Comparison of ENCODE assay signal across 8 mouse cellular contexts in genomic region chr2:19343901-19344635, GRCm38 (mm10). TPM values are rescaled to one million over a fixed set of nuclear protein-coding genes. Genes with fewer than 3 reads are reported as not detected.
DNase-seq lines count a peak whose midpoint lies in the region; ATAC-seq lines count a peak whose summit lies in the region.

No protein-coding gene starts in this region.

- H3K9ac ChIP-seq in forebrain, embryonic 16.5 days (replicated peaks; ENCODE audit: low read depth, low read length), result peak overlapping the region; percentile 35; the same call in 1 of the 2 replicates
- 0 out of 2 replicates have a peak overlapping the region, but pooled peaks have one; percentile 43 for H3K9ac ChIP-seq in hindbrain, embryonic 12.5 days

- H3K4me3 ChIP-seq in forebrain, embryonic 16.5 days (replicated peaks; ENCODE audit: low read length), result peak overlapping the region; percentile 25
- no peak overlapping the region for H3K4me3 ChIP-seq in hindbrain, embryonic 12.5 days
- H3K4me3 ChIP-seq in megakaryocyte, embryonic 14.5 days (replicated peaks), result peak overlapping the region; percentile 86

- no peaks in the 10 kb centered on the region for H3K9me3 ChIP-seq in forebrain, embryonic 16.5 days (ENCODE audit: control insufficient read depth, low read length)
- no peaks in the 10 kb centered on the region for H3K9me3 ChIP-seq in hindbrain, embryonic 12.5 days (replicated peaks)
- H3K9me3 ChIP-seq in megakaryocyte, embryonic 14.5 days, result no peaks in the 10 kb centered on the region

- no peaks in the 10 kb centered on the region for H3K36me3 ChIP-seq in forebrain, embryonic 16.5 days (ENCODE audit: control insufficient read depth, insufficient read depth)
- no peaks in the 10 kb centered on the region for H3K36me3 ChIP-seq in hindbrain, embryonic 12.5 days
- H3K36me3 ChIP-seq in megakaryocyte, embryonic 14.5 days (replicated peaks; ENCODE audit: low read length), result no peaks in the 10 kb centered on the region

- intact Hi-C loops in left cerebral cortex, postnatal 10 days (cut with DNase I), result loop anchor here (5.0 to 10.0 kb wide), 4 partner anchors 67 to 989 kb away; partner anchors contain the start of gene Spag6

- WGBS in forebrain, embryonic 16.5 days, result 45% methylated on average over 10 of the region's 10 CpGs
- 53% methylated on average over 10 of the region's 10 CpGs for WGBS in hindbrain, embryonic 12.5 days

- peak; percentile 6 to 9 for DNase-seq in urinary bladder, postnatal 36 days (ENCODE audit: low spot score in 2 of 2)
- no peak for DNase-seq in urinary bladder, postnatal 4 days (ENCODE audit: low spot score in 2 of 2)
- peak; percentile 55 to 58 for DNase-seq in left cerebral cortex, postnatal 10 days (ENCODE audit: extremely low spot score in 1 of 2, low spot score in 2 of 2)
- DNase-seq in thymus, postnatal 4 days, result peak; percentile 16
- no peak for DNase-seq in testis, postnatal 14 days (ENCODE audit: low spot score)

- H3K4me1 ChIP-seq in forebrain, embryonic 16.5 days (replicated peaks; ENCODE audit: control insufficient read depth, insufficient read depth, low read length), result no peaks in the 10 kb centered on the region; the same call in 1 of the 2 replicates
- H3K4me1 ChIP-seq in hindbrain, embryonic 12.5 days, result no peaks in the 10 kb centered on the region
- H3K4me1 ChIP-seq in megakaryocyte, embryonic 14.5 days, result peaks cover 42% of the 10 kb centered on the region

- H3K27me3 ChIP-seq in forebrain, embryonic 16.5 days (replicated peaks; ENCODE audit: control insufficient read depth, insufficient read depth, low read length), result no peaks in the 10 kb centered on the region
- H3K27me3 ChIP-seq in hindbrain, embryonic 12.5 days, result no peaks in the 10 kb centered on the region
- no peaks in the 10 kb centered on the region for H3K27me3 ChIP-seq in megakaryocyte, embryonic 14.5 days (replicated peaks)

- H3K4me2 ChIP-seq in forebrain, embryonic 16.5 days (ENCODE audit: low read length), result peak overlapping the region; percentile 34
- H3K4me2 ChIP-seq in hindbrain, embryonic 12.5 days (replicated peaks), result peak overlapping the region; percentile 31

- 0 out of 2 replicates have a peak overlapping the region, but pooled peaks have one; percentile 21 for H3K27ac ChIP-seq in forebrain, embryonic 16.5 days (ENCODE audit: low read length)
- H3K27ac ChIP-seq in hindbrain, embryonic 12.5 days, result no peak overlapping the region

- ATAC-seq in forebrain, embryonic 16.5 days, result peak; percentile 67
- no peak for ATAC-seq in hindbrain, embryonic 12.5 days (ENCODE audit: low FRiP score)

RNA-seq across cellular contexts. Expression of gene Msrb2, which starts 27.2 kb away (rescaled TPM):
- polyA plus RNA-seq in forebrain, embryonic 16.5 days (2015; fragmentation: Nextera tagmentation; extraction: Ambion mirVana), result 7.8 and 7.9 TPM in 2 replicates
- 14.8 and 15.6 TPM in 2 replicates for polyA plus RNA-seq in hindbrain, embryonic 12.5 days (2016; fragmentation: Nextera tagmentation; extraction: Ambion mirVana)
- 10 to 100 TPM; 11.7 to 12.7 TPM for total RNA-seq in left cerebral cortex, postnatal 10 days (2021)
- polyA plus RNA-seq in megakaryocyte, embryonic 14.5 days (2012; ENCODE audit: insufficient read depth, low replicate concordance), result 8.8 and 19.6 TPM in 2 replicates

Comparison
In these comparisons a context has a peak if more than half of its experiments do, and no peak if none do; other contexts are left out.
1. DNase-seq: peak in urinary bladder, postnatal 36 days (2 of 2), left cerebral cortex, postnatal 10 days (2 of 2) and thymus, postnatal 4 days (single experiment); none in urinary bladder, postnatal 4 days (0 of 2) and testis, postnatal 14 days (single experiment).